Mouse (Mus musculus) stomach, embryonic 15.5 days (tissue): ENCODE measurements around the gene Fam71a. TPM values are rescaled to one million over a fixed set of nuclear protein-coding genes. Genes with fewer than 3 reads are reported as not detected.

Experiments used
- ATAC-seq: fragments of 200-750 bp; cut with Nextera tagmentation; 2 replicates; pipeline ENCODE4 v1.8.0; 2017; ENCODE audit warnings: low read depth, moderate number of reproducible peaks, moderate TSS enrichment; ENCODE audit not compliant: insufficient read depth, low FRiP score
- H3K27ac ChIP-seq: fragments of 300-500 bp; sonication (generic); 2 replicates; pipeline ENCODE4 v1.5.1; 2015; ENCODE audit warnings: mild to moderate bottlenecking, inconsistent platforms
- H3K27me3 ChIP-seq: fragments of 300-500 bp; sonication (generic); replicated peaks from 2 replicates; pipeline ENCODE4 v1.6.1; 2015; ENCODE audit warnings: inconsistent platforms
- H3K36me3 ChIP-seq: fragments of 300-500 bp; sonication (generic); 2 replicates; pipeline ENCODE4 v1.6.1; 2015; ENCODE audit warnings: inconsistent platforms
- H3K4me1 ChIP-seq: fragments of 300-500 bp; sonication (generic); 2 replicates; pipeline ENCODE4 v1.6.1; 2015; ENCODE audit warnings: inconsistent platforms
- H3K4me2 ChIP-seq: fragments of 300-500 bp; sonication (generic); 2 replicates; pipeline ENCODE4 v1.6.1; 2015; ENCODE audit warnings: mild to moderate bottlenecking, inconsistent platforms
- H3K4me3 ChIP-seq: fragments of 300-500 bp; sonication (generic); replicated peaks from 2 replicates; pipeline ENCODE4 v1.5.1; 2015; ENCODE audit warnings: inconsistent platforms
- H3K9ac ChIP-seq: fragments of 300-500 bp; sonication (generic); 2 replicates; pipeline ENCODE4 v1.6.1; 2015; ENCODE audit warnings: inconsistent platforms
- H3K9me3 ChIP-seq: fragments of 300-500 bp; sonication (generic); 2 replicates; pipeline ENCODE4 v1.6.1; 2016; ENCODE audit warnings: inconsistent platforms
- WGBS: fragments of 180-500 bp; shearing (Covaris S2); methylation state at CpG from one replicate; pipeline ENCODE4 v1.1.7; 2015; 5-methylcytosine and 5-hydroxymethylcytosine counted together
- polyA plus RNA-seq: library from polyadenylated mRNA; unstranded; fragments of >200 nt; fragmentation: Nextera tagmentation; extraction: Ambion mirVana; gene quantifications from 2 replicates; pipeline ENCODE4 v1.2.1, GENCODE M21; 2015

The Fam71a gene
- polyA plus RNA-seq, 1 experiment from 2014 or later, result not detected

DNA sequence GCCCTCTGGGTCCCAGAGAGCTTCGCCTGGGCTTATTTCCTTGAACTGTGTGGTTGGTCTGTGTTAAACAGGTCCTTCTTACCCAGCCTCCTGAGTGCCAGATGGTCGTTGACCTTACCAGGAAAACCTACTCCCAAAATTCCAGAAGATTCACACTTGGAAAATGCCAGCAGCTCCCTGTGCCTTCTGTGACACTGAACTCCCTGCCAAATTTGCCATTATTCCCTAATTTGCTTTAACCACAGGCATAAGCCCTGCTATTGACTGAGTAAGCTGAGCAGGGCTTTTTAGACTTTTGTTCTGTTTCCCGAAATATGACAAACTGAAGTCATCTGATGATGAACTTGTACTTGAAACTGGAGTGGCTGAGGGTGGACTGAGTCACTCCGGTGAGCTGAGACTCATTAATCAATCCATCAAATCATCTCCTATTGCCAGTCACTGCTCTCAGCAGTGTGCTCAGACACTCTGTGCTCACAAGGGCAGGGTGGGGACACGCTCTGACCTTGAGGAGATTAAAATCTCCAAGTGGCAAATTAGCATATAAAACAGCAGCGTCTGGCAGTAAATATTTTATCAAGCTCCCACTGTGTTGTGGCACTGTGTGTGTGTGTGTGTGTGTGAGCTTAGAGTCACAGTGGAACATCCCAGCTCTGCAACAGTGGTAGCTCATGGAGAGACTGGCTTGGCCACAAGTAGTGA is 25.2 kb upstream of the Fam71a start:
- Histone ChIP-seq H3K27ac (no peak overlapping the region), H3K4me3 (no peak overlapping the region), H3K9me3 (no peaks in the 10 kb centered on the region), H3K4me2 (no peak overlapping the region), H3K9ac (no peak overlapping the region), H3K27me3 (peaks cover 43% of the 10 kb centered on the region), H3K36me3 (no peaks in the 10 kb centered on the region), H3K4me1 (peaks cover 21% of the 10 kb centered on the region; the same call in 1 of the 2 replicates)
- 44% methylated on average over 6 of the region's 6 CpGs for WGBS
- no peak for ATAC-seq

DNA sequence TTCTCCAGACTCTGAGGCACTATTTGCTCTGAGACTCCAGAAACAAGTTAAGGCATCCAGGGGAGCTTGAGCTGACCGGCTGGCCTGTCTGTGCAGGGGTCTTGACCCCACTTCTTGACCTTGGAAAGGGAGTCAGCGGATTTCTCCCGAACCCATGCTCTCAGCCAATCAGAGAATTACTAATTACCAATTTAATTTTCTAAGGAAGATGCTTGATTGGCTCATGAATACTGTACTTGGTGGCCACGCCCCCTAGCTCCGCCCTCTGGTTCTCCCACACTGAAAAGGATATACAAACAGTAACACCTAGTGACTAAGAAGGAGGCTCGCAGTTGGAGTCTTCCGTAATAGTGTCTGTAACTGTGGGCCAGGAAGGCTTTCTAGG is 21.8 kb upstream of the Fam71a start:
- Histone ChIP-seq H3K9ac (no peak overlapping the region), H3K4me2 (peak overlapping the region; percentile 97), H3K9me3 (no peaks in the 10 kb centered on the region), H3K36me3 (no peaks in the 10 kb centered on the region), H3K27me3 (peaks cover 46% of the 10 kb centered on the region), H3K4me3 (no peak overlapping the region), H3K4me1 (peaks cover 39% of the 10 kb centered on the region), H3K27ac (peak overlapping the region; percentile 23; the same call in 1 of the 2 replicates)
- no peak for ATAC-seq
- whole genome bisulfite sequencing, result 5% methylated on average over 7 of the region's 7 CpGs

DNA sequence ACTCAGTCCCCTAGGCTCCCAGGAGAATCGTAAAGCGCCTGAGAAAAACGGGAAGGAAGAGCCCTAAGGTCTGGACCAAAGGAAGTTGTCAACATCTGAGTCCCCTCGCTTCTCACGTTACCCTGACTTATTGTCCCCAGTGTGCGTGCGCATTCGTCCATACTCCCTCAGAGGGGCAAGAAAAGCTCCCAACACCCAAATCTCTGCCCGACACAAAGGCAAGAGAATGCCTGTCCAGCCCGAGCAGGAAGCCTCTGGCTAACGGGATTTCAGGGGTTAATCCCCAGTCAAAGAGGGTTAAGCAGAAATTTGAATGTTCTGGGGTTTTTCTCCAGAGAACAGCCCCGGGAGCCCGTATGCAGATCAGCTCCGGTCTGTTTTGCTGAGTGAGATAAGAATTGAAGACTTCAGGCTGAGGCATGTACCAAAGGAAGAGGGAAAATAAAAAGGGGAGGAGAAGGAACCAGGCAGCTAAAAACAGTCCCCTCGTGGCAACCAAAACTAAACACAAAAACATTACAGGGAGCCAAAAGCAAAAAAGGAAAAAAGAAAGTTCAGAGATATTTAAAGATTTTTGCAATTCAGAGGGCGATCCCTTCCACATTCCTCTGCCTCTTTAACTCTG is 21.3 kb upstream of the Fam71a start:
- Histone ChIP-seq H3K27me3 (peaks cover 45% of the 10 kb centered on the region), H3K27ac (peak overlapping the region; percentile 23; the same call in 1 of the 2 replicates), H3K9ac (no peak overlapping the region), H3K4me1 (peaks cover 42% of the 10 kb centered on the region), H3K9me3 (no peaks in the 10 kb centered on the region), H3K4me3 (peak overlapping the region; percentile 56), H3K4me2 (peak overlapping the region; percentile 97), H3K36me3 (no peaks in the 10 kb centered on the region)
- under 1% methylated on average over 16 of the region's 16 CpGs for WGBS
- ATAC-seq, result no peak

DNA sequence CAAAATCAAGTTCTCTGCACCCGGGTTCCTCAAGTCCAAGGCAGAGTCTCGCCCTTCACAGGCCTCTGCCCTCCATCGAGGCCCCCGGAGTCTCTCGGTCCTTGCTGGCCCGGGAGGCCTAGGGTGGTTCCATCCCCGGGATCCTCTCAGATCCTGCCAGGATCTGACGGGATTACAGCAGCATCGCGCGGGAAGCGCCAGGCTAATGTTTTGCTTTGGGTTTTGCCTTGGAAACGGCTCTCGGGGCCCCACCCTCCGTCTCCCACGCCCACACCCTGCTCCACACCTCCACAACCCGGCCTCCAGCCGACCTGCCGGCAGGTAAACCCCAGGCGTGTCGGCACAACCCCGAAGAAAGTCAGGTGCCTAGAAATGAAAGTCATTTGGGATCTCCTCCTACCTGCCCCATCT is 20.2 kb upstream of the Fam71a start:
- ATAC-seq, result 0 out of 2 replicates have a peak, but pooled peaks have one; percentile 10
- H3K9me3 ChIP-seq, result no peaks in the 10 kb centered on the region
- H3K4me3 ChIP-seq, result peak overlapping the region; percentile 56
- H3K4me1 ChIP-seq, result peaks cover 44% of the 10 kb centered on the region
- H3K27me3 ChIP-seq, result peaks cover 44% of the 10 kb centered on the region
- no peaks in the 10 kb centered on the region for H3K36me3 ChIP-seq
- no peak overlapping the region for H3K27ac ChIP-seq
- 2% methylated on average over 22 of the region's 22 CpGs for WGBS
- H3K4me2 ChIP-seq, result peak overlapping the region; percentile 97
- no peak overlapping the region for H3K9ac ChIP-seq

DNA sequence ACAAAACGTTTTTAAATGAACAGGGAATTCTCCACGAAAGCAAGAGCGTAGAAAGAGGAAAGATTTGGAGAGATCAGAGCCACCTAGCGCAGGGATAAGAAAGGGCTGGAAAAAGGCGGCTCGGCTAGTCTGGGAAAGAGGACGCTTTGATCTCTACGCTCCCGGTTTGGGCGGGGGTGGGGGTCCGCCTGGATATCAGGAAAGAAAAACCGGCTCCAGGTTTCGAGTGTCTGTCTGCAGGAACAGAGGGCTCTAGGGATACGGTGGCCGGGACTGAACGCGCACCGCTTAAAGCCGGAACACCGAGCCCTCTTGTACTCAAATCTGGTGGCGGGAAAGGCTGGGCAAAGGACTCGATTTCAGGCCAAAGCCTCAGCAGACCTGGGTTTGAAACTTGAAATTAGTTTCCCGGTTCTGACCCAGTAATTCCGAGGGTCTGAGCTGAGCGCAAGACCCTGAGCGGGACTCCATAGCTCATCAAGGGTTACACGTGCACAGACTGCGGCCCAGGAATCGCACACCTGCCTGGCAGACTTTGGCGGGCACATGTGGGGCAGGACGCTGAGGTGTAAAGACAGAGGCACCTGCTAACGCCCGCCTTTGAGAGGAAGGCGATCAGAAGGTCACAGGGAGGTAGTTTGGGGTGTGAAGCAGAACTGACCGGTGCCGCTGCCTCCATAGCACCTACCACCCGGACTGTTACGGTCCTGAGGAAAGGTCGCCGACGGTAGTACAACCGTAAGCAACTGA is 19.6 kb upstream of the Fam71a start:
- Histone ChIP-seq H3K4me3 (peak overlapping the region; percentile 56), H3K9ac (no peak overlapping the region), H3K4me1 (peaks cover 46% of the 10 kb centered on the region), H3K27me3 (peaks cover 40% of the 10 kb centered on the region), H3K9me3 (no peaks in the 10 kb centered on the region), H3K27ac (0 out of 2 replicates have a peak overlapping the region, but pooled peaks have one; percentile 6), H3K4me2 (peak overlapping the region; percentile 97), H3K36me3 (no peaks in the 10 kb centered on the region)
- WGBS, result 1% methylated on average over 42 of the region's 42 CpGs
- ATAC-seq, result no peak

DNA sequence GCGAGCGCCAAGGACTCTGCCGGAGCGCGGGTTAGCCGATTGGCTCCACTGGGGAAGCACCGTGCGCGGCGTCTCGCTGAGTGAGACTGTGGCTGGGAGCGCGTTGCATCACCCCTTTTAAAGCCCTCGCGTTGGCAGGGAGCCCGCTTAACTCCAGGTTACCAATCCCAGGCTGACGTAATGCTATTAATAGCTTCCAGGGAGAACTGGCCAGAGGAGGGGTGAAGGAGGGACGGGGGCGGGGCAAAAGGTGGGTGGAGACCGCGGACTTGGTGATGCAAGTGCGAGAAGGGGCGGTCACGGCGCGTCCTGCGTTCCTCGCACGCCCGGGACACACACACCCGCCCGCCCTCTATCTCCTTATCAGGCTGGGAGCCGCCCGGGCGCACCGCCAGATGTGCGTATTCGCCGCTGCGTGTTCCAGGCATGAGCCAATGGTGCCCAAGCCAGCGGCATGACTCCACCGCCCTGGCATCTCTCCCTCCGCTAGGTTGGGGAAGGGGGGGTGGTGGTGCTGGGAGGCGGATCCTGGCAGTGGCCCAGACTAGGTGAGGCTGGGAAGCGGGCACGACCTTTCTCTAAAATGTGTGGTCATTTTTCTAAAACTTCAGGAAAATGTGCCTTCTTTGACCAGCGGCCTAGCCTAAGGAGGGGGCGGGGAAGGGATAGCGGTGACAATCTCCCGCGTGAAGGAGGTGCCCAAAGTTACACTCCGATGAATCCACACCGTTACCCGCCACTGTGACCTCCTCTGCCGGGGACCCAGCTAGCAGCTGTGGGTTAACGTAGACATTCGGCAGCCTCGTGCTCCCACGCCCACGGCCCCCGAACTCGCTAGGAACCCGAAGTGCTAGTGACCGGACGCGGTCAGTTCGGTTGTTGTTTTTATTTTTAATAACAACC is 18.8 kb upstream of the Fam71a start:
- peaks cover 46% of the 10 kb centered on the region for H3K4me1 ChIP-seq
- peak; percentile 89 for ATAC-seq

DNA sequence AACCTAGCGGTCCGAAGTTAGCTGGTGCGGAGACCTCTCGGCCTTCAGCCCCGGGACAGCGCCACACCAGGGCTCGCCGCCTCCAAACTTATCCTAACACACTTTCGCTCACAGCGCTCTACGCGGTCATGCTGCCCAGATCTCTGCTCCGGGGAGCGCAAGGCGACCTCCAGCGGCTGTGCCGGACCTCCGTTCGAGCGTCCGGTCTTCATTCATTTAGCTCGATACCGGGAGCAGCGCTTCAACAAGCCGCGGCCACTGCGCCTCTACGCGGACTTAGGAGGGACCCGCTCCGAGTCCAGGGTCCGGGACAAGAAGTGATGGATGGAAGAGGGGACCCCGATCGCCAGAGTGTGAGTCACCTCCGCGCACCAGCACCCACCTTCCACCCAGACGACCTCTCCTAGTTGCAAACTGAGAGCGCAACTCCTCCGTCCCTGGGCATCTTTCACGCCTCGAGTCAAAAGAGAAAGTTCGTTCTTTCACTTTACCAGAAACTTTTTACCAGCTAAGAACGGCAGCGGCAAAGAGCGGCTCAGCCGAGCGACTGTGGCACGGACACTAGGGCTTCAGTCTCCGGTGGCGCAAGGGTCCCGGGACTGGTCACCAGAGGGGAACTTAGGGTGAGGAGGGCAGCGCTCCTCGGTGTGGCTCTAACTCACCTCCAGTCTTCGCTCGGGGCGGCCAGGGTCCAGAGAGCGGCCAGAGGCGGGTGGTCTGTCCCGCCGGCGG is 18.0 kb upstream of the Fam71a start:
- Histone ChIP-seq H3K4me1 (peaks cover 46% of the 10 kb centered on the region), H3K9me3 (no peaks in the 10 kb centered on the region), H3K36me3 (no peaks in the 10 kb centered on the region), H3K27ac (peak overlapping the region; percentile 78), H3K27me3 (peaks cover 32% of the 10 kb centered on the region), H3K4me3 (peak overlapping the region; percentile 56), H3K9ac (peak overlapping the region; percentile 47), H3K4me2 (peak overlapping the region; percentile 97)
- ATAC-seq, result peak; percentile 7; the same call in 1 of the 2 replicates
- under 1% methylated on average over 61 of the region's 61 CpGs for WGBS

More for the DNA sequence above, 18.8 kb upstream of the Fam71a start:
- H3K36me3 ChIP-seq, result no peaks in the 10 kb centered on the region
- H3K27ac ChIP-seq, result peak overlapping the region; percentile 78
- H3K4me3 ChIP-seq, result peak overlapping the region; percentile 56
- H3K4me2 ChIP-seq, result peak overlapping the region; percentile 97
- no peaks in the 10 kb centered on the region for H3K9me3 ChIP-seq
- H3K27me3 ChIP-seq, result peaks cover 37% of the 10 kb centered on the region
- under 1% methylated on average over 63 of the region's 67 CpGs for WGBS
- peak overlapping the region; percentile 47 for H3K9ac ChIP-seq

DNA sequence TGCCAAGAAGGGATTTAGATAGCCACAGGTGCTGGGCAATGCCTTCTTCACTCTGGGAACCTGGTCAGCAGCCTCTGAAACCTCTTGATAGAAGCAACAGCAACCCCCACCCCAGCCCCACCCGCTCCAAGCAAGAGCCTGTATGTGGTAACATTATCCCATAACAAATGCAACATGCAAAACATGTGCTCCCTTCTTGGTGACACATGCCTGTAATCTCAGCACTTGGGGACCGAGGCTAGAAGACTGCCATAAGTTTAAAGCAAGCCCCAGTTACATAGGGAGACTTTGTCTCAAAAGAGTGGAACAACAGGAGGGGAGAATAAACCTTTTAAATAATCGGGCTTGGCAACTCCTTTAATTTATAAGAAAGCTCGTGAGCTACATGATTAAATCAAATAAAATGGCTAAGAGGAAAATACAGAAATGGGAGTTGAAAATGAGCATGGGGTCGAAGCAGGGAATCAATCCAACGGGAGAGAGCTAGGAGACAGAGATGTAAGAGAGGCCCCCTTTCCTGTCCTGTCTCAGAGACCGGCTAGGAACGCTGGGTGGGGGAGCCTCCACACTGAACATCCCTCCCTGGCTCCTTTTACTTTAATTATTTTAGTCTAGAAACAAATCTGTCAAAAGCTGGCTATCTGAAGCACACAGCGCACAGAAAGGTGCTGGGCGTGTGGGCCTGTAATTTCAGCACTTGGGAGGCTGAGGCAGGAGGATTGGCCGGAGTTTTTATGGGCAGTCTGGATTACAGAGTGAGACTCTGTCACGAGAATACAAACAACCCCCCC is 17.0 kb upstream of the Fam71a start:
- Histone ChIP-seq H3K27ac (no peak overlapping the region), H3K4me2 (peak overlapping the region; percentile 97), H3K9me3 (no peaks in the 10 kb centered on the region), H3K4me3 (peak overlapping the region; percentile 56), H3K4me1 (peaks cover 44% of the 10 kb centered on the region), H3K36me3 (no peaks in the 10 kb centered on the region), H3K27me3 (peaks cover 23% of the 10 kb centered on the region), H3K9ac (no peak overlapping the region)
- ATAC-seq, result no peak
- WGBS, result 44% methylated on average over 12 of the region's 12 CpGs

DNA sequence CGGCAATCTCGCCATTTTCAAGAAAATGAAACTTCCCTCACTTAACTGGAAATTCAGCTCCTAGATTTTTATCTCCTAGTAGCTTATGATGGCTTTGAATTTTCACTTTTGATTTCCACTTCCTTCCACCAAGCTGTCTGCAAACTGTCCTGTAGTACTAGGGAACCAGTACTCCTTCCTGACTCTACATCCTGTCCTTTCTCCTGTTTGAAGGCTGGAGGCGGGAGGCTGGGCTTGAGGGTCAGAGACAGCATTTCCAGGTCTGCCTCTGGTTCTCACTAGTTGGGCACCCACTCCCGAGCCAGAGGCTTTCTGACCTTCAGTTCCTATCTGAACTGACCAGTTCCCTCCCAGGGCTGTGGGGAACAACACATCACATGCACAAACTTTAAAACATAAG is 15.8 kb upstream of the Fam71a start:
- H3K9me3 ChIP-seq, result no peaks in the 10 kb centered on the region
- 63% methylated on average over 4 of the region's 4 CpGs for WGBS
- H3K4me2 ChIP-seq, result no peak overlapping the region
- no peak overlapping the region for H3K27ac ChIP-seq
- peaks cover 31% of the 10 kb centered on the region for H3K4me1 ChIP-seq
- H3K36me3 ChIP-seq, result no peaks in the 10 kb centered on the region
- ATAC-seq, result no peak
- peaks cover 19% of the 10 kb centered on the region for H3K27me3 ChIP-seq
- H3K9ac ChIP-seq, result no peak overlapping the region
- no peak overlapping the region for H3K4me3 ChIP-seq

DNA sequence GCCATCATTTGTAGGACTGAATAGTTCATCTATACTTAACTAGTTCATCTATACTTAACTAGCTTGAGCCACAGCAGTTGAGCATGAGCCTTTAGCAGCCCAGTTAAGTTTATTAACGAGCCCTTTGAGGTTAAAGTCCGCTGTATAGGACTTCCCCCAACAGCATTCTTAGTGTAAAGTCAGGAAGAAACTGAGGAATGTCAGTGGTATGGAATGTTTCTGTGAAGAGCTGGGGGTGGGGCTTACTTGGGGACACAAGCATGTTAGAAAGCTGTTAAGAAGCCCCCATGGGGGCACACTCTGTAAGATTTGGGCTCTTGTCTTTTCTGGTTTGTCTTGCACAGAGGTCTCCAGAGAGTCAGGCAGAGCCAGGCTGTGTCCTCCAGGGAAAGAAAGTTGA is 15.2 kb upstream of the Fam71a start:
- peaks cover 16% of the 10 kb centered on the region for H3K27me3 ChIP-seq
- peaks cover 26% of the 10 kb centered on the region for H3K4me1 ChIP-seq
- H3K9ac ChIP-seq, result no peak overlapping the region
- ATAC-seq, result no peak
- no peak overlapping the region for H3K4me2 ChIP-seq
- no peaks in the 10 kb centered on the region for H3K9me3 ChIP-seq
- no peaks in the 10 kb centered on the region for H3K36me3 ChIP-seq
- WGBS, result 42% methylated on average over 2 of the region's 2 CpGs
- H3K27ac ChIP-seq, result no peak overlapping the region
- H3K4me3 ChIP-seq, result no peak overlapping the region
